Mouse (Mus musculus) megakaryocyte-erythroid progenitor cell, adult 5-6 weeks (primary cell): ENCODE results near the gene Pak2. TPM values are rescaled to one million over a fixed set of nuclear protein-coding genes. Genes with fewer than 3 reads are reported as not detected.
"Not testable (repeated sequence)": the region's sequence is repeated elsewhere in the genome, so short reads cannot be mapped to it uniquely, and the experiment has no call there.

Experiments used
- ATAC-seq: replicated peaks from 2 replicates; pipeline ENCODE4 v1.8.0; 2016; ENCODE audit warnings: mild to moderate bottlenecking, inconsistent platforms; ENCODE audit not compliant: severe bottlenecking, poor library complexity, low FRiP score, low TSS enrichment
- total RNA-seq, 2 experiments: library from RNA; stranded (forward) in 1 of 2; stranded (reverse) in 1 of 2; fragments of 200-1000, 215-1000 nt in 1 of 2; fragments of >200 nt in 1 of 2; fragmentation: Nextera tagmentation in 1 of 2; gene quantifications; 2 replicates each; pipeline ENCODE4 v1.2.3; 2014 to 2017

Pak2 gene
- total RNA-seq, 2 experiments from 2014 or later, result 29.9 to 39.2 TPM

- ATAC-seq, result peak; percentile 56
Observed at GRCm38 (mm10) chr16:32098897-32099637, 19.9 kb upstream of the Pak2 start.

GRCm38 (mm10) chr16:32097757-32098156, 18.6 kb upstream of the Pak2 start:
- not testable (repeated sequence) for ATAC-seq

- ATAC-seq, result no peak
Observed at GRCm38 (mm10) chr16:32091466-32091865, 12.3 kb upstream of the Pak2 start.

- no peak for ATAC-seq
Observed at GRCm38 (mm10) chr16:32087629-32088443, 8.7 kb upstream of the Pak2 start.

- peak; percentile 12; the same call in 1 of the 2 replicates for ATAC-seq
Observed at GRCm38 (mm10) chr16:32078408-32078990, 643 bp downstream of the Pak2 start.

- ATAC-seq, result no peak
Observed at GRCm38 (mm10) chr16:32077648-32078407, 1.3 kb downstream of the Pak2 start.

- no peak for ATAC-seq
Observed at GRCm38 (mm10) chr16:32076406-32076805, 2.7 kb downstream of the Pak2 start.

GRCm38 (mm10) chr16:32075762-32076161, 3.4 kb downstream of the Pak2 start:
- no peak for ATAC-seq

GRCm38 (mm10) chr16:32070070-32070469, 9.1 kb downstream of the Pak2 start:
- ATAC-seq, result not testable (repeated sequence)

GRCm38 (mm10) chr16:32068389-32069300, 10.5 kb downstream of the Pak2 start:
- ATAC-seq, result no peak

- ATAC-seq, result no peak
Observed at GRCm38 (mm10) chr16:32066899-32067298, 12.2 kb downstream of the Pak2 start.

GRCm38 (mm10) chr16:32063900-32064299, 15.2 kb downstream of the Pak2 start:
- no peak for ATAC-seq

- no peak for ATAC-seq
Observed at GRCm38 (mm10) chr16:32062226-32062625, 16.9 kb downstream of the Pak2 start.

GRCm38 (mm10) chr16:32059840-32060523, 19.2 kb downstream of the Pak2 start:
- no peak for ATAC-seq

- ATAC-seq, result no peak
Observed at GRCm38 (mm10) chr16:32058817-32059216, 20.3 kb downstream of the Pak2 start.

- ATAC-seq, result no peak
Observed at GRCm38 (mm10) chr16:32042367-32042766, 36.8 kb downstream of the Pak2 start.

GRCm38 (mm10) chr16:32019678-32020077, 59.5 kb downstream of the Pak2 start:
- no peak for ATAC-seq

GRCm38 (mm10) chr16:32010330-32010729, 68.8 kb downstream of the Pak2 start:
- 0 out of 2 replicates have a peak, but pooled peaks have one; percentile 17 for ATAC-seq
